Mouse (Mus musculus) monocyte, adult 5-6 weeks (primary cell): ENCODE measurements around the gene Foxp1. TPM values are rescaled to one million over a fixed set of nuclear protein-coding genes. Genes with fewer than 3 reads are reported as not detected.

Source experiments
- ATAC-seq: fragments of 153-309, 156-312 bp; replicated peaks from 2 replicates; pipeline ENCODE4 v1.8.0; 2017; ENCODE audit warnings: mild to moderate bottlenecking; ENCODE audit not compliant: low TSS enrichment, insufficient number of reproducible peaks, severe bottlenecking, poor library complexity, low FRiP score
- total RNA-seq: library from RNA; stranded (forward); fragments of 200-1000, 200-491, 200-594 nt; gene quantifications from 3 replicates; pipeline ENCODE4 v1.2.3, GENCODE M21; 2017

Gene Foxp1
- total RNA-seq, 1 experiment from 2014 or later = 75.1 TPM

- ATAC-seq = no peak
Observed at GRCm38 (mm10) chr6:99167001-99167400, 355.5 kb downstream of the Foxp1 start.

GRCm38 (mm10) chr6:99166169-99166568, 356.4 kb downstream of the Foxp1 start:
- ATAC-seq = no peak

GRCm38 (mm10) chr6:99164760-99165159, 357.8 kb downstream of the Foxp1 start:
- no peak for ATAC-seq

- no peak for ATAC-seq
Observed at GRCm38 (mm10) chr6:99162716-99163115, 359.8 kb downstream of the Foxp1 start.

- ATAC-seq = no peak
Observed at GRCm38 (mm10) chr6:99160348-99160693, 362.2 kb downstream of the Foxp1 start.

DNA sequence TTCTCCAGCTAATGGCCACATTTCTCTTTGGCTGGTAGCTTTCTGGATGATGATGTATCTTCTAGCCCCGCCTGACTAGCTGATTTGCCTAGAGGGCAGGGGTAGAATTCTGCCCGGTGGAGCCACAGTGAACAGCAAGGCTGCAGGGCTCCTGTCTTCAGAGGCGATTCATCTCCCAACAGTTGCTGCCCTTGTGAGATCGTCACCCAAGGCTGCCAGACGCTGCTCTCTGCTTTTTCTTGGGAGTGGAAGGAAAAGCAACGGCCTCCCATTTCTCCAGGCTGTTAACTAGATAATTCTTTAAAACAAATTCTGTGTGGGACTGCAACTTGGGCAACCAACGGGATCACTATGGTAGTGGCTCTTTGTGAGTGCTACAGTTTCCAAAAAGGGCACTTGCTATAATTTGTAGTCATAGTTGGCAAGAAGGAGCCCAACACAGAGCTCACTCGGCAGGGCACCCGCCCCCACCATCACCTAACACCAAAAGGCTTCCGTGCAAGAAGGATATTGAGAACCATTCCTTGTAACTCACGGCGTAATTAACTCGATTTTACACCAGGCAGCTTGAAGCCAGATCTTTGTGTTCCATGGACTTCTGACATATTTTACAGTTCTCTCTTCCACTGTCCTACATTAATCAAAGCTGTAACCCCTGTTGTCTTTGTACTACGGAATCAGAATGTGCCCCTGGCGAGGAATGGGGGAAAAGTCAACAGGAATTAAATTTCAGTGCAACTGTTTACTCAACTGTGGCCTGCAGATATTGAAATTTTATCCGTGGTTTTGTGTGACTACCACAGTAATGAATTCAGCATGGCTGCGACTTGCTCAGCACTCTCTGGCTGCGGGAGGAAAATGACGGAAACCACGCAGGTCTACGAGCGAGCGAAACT, 362.8 kb downstream of the Foxp1 start:
- ATAC-seq = no peak

- no peak for ATAC-seq
Observed at GRCm38 (mm10) chr6:99153682-99154081, 368.8 kb downstream of the Foxp1 start.

GRCm38 (mm10) chr6:99146400-99146905, 376.1 kb downstream of the Foxp1 start:
- no peak for ATAC-seq

- no peak for ATAC-seq
Observed at GRCm38 (mm10) chr6:99145033-99145432, 377.5 kb downstream of the Foxp1 start.

- no peak for ATAC-seq
Observed at GRCm38 (mm10) chr6:99143756-99144036, 378.8 kb downstream of the Foxp1 start.

GRCm38 (mm10) chr6:99142900-99143755, 379.4 kb downstream of the Foxp1 start:
- no peak for ATAC-seq

GRCm38 (mm10) chr6:99138041-99138440, 384.5 kb downstream of the Foxp1 start:
- no peak for ATAC-seq

- ATAC-seq = no peak
Observed at GRCm38 (mm10) chr6:99137071-99137470, 385.4 kb downstream of the Foxp1 start.

GRCm38 (mm10) chr6:99135938-99136729, 386.4 kb downstream of the Foxp1 start:
- no peak for ATAC-seq

- ATAC-seq = no peak
Observed at GRCm38 (mm10) chr6:99131815-99132214, 390.7 kb downstream of the Foxp1 start.

GRCm38 (mm10) chr6:99130758-99131410, 391.6 kb downstream of the Foxp1 start:
- ATAC-seq = no peak

- ATAC-seq = 0 out of 2 replicates have a peak, but pooled peaks have one; percentile 43
Observed at GRCm38 (mm10) chr6:99126717-99127116, 395.8 kb downstream of the Foxp1 start.
